Mouse (Mus musculus) intestine, embryonic 15.5 days (tissue): ENCODE data around the gene Tpo. TPM values are rescaled to one million over a fixed set of nuclear protein-coding genes. Genes with fewer than 3 reads are reported as not detected.

Experiments used
- ATAC-seq: fragments of 200-750 bp; cut with Nextera tagmentation; 2 replicates; pipeline ENCODE4 v1.8.0; 2017; ENCODE audit warnings: moderate TSS enrichment, moderate library complexity
- H3K27ac ChIP-seq: fragments of 300-500 bp; sonication (generic); 2 replicates; pipeline ENCODE4 v1.5.1; 2015; ENCODE audit warnings: mild to moderate bottlenecking, inconsistent platforms
- H3K27me3 ChIP-seq: fragments of 300-500 bp; sonication (generic); replicated peaks from 2 replicates; pipeline ENCODE4 v1.6.1; 2015; ENCODE audit warnings: inconsistent platforms
- H3K36me3 ChIP-seq: fragments of 300-500 bp; sonication (generic); 2 replicates; pipeline ENCODE4 v1.6.1; 2015; ENCODE audit warnings: inconsistent platforms
- H3K4me1 ChIP-seq: fragments of 300-500 bp; sonication (generic); replicated peaks from 2 replicates; pipeline ENCODE4 v1.6.1; 2015; ENCODE audit warnings: inconsistent platforms
- H3K4me2 ChIP-seq: fragments of 300-500 bp; sonication (generic); replicated peaks from 2 replicates; pipeline ENCODE4 v1.6.1; 2015; ENCODE audit warnings: mild to moderate bottlenecking, inconsistent platforms
- H3K4me3 ChIP-seq: fragments of 300-500 bp; sonication (generic); replicated peaks from 2 replicates; pipeline ENCODE4 v1.5.1; 2015; ENCODE audit warnings: inconsistent platforms
- H3K9ac ChIP-seq: fragments of 300-500 bp; sonication (generic); 2 replicates; pipeline ENCODE4 v1.6.1; 2015; ENCODE audit warnings: inconsistent platforms
- H3K9me3 ChIP-seq: fragments of 300-500 bp; sonication (generic); 2 replicates; pipeline ENCODE4 v1.6.1; 2016; ENCODE audit warnings: inconsistent platforms
- WGBS: fragments of 180-500 bp; shearing (Covaris S2); methylation state at CpG from one replicate; pipeline ENCODE4 v1.1.7; 2015; 5-methylcytosine and 5-hydroxymethylcytosine counted together
- polyA plus RNA-seq: library from polyadenylated mRNA; unstranded; fragments of >200 nt; fragmentation: Nextera tagmentation; extraction: Ambion mirVana; gene quantifications from 2 replicates; pipeline ENCODE4 v1.2.1, GENCODE M21; 2015

Gene Tpo
- 0.04 TPM in 1 of 2 replicates, not detected in the other for polyA plus RNA-seq

DNA sequence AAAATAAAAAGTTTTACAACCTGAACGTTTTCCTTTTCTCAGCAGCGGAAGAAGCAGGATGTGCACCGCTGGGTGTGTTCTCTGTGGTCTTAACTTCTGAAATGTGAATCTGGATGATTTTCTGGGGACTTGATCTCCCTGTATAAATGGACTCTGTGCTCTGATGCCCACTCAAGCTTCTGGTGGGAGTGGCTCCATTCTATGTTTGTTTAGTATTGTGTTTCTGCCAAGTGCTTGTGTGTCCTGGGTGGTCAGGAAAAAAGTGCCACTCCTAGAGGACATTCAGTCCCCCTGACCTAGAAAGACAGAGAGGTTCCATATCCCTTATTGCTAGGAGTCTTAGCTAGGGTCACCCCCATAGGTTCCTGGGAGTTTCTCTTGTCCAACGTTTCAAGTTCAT is at the start of gene Tpo:
Gene Tpo, minus strand, starts transcription at position 101 of the 400 bp plus-strand sequence.
- Histone ChIP-seq H3K4me1 (no peaks in the 10 kb centered on the region), H3K9me3 (no peaks in the 10 kb centered on the region), H3K4me2 (no peak within 1 kb of the TSS), H3K27me3 (no peaks in the 10 kb centered on the region), H3K27ac (no peak within 1 kb of the TSS), H3K9ac (no peak within 1 kb of the TSS), H3K4me3 (no peak within 1 kb of the TSS), H3K36me3 (no peaks in the 10 kb centered on the region)
- ATAC-seq, result no peak
- WGBS, result 86% methylated on average over 4 of the region's 4 CpGs

DNA sequence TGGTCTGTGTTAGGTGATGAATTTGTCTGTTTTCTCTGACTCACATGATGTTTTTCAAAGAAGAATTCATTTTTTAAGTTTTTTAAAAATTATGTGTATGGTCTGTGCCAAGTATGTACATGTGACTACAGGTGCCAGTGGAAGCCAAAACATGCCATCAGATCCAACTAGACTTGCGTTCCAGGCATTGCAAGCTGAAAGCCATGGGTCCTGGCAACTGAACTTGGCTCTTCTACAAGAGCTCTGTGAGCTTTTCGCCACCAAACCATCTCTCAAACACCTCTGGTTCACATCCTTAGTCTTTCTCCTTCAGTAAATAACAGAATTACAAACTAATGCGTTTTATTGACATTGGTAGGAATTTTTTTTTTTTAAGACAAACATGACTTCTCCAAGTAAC is 49.3 kb upstream of the Tpo start:
- no peaks in the 10 kb centered on the region for H3K4me1 ChIP-seq
- no peak for ATAC-seq

DNA sequence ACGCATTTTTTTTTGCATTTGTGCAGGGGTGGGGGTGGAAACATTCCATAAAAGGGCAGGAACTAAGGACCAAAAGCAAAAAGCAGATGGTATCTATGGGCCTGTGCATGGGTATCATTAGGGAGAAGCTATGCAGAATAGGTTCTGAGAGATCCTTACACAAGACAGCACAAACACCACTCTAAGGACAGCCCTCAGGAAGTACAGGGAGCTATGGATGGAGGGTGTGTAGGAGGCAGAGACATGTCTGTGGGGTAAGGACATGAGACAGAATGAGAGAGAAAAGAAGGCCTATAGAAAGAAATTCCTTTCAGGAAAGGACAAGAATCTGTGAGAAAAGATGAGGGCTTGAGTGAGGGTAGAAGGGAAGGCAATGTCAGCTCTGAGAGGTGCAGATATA is 47.2 kb upstream of the Tpo start:
- 88% methylated on average over 1 of the region's 1 CpGs for WGBS
- Histone ChIP-seq H3K27me3 (no peaks in the 10 kb centered on the region), H3K4me2 (no peak overlapping the region), H3K4me3 (no peak overlapping the region), H3K9me3 (no peaks in the 10 kb centered on the region), H3K4me1 (no peaks in the 10 kb centered on the region), H3K9ac (no peak overlapping the region), H3K27ac (no peak overlapping the region), H3K36me3 (no peaks in the 10 kb centered on the region)
- ATAC-seq, result no peak

More for the DNA sequence above, 49.3 kb upstream of the Tpo start:
- 76% methylated on average over 3 of the region's 3 CpGs for WGBS
- Histone ChIP-seq H3K27me3 (no peaks in the 10 kb centered on the region), H3K4me3 (no peak overlapping the region), H3K4me2 (no peak overlapping the region), H3K9me3 (no peaks in the 10 kb centered on the region), H3K27ac (no peak overlapping the region), H3K36me3 (no peaks in the 10 kb centered on the region), H3K9ac (no peak overlapping the region)

DNA sequence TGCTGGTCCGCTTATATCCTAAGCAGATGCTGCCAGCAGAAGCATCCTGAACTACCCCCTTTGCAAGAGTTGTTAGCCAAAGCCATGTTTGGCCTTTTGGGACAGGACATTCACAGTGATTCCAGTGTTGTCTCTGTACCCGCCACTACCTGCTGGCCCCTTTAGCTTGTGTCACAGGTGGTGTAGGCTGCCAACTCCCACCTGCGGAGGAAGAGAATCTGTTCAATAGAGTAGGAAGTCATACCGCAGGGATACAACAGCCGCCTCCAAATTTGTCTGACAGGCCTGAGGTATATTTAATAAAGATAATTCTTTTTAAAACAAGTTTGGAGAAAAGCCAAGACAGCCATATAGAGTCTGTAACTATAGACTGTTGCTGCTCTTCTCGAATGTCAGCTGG is 45.5 kb upstream of the Tpo start:
- Histone ChIP-seq H3K27me3 (no peaks in the 10 kb centered on the region), H3K27ac (no peak overlapping the region), H3K9me3 (no peaks in the 10 kb centered on the region), H3K4me2 (no peak overlapping the region), H3K36me3 (no peaks in the 10 kb centered on the region), H3K4me1 (no peaks in the 10 kb centered on the region), H3K4me3 (no peak overlapping the region), H3K9ac (no peak overlapping the region)
- no peak for ATAC-seq
- 77% methylated on average over 6 of the region's 6 CpGs for WGBS

DNA sequence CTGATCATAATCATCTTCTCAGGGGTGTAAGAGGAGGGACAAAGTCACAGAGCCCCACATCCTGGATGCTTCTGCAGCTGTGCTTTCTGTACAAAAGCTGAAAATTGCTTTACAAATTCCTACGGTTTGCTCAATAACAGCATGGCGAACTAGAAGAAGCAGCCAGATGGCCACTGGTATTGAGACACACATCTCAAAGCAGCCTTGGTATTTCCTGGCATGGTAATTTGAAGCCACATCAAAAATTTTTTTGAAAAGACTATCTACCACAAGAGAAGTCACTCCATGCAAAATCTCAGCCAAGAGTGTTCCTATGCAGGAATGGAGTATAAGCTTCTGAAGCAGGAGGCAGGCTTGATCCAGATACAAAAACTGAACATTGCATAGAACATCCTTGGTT is 45.1 kb upstream of the Tpo start:
- Histone ChIP-seq H3K27ac (no peak overlapping the region), H3K9ac (no peak overlapping the region), H3K4me2 (no peak overlapping the region), H3K36me3 (no peaks in the 10 kb centered on the region), H3K4me1 (no peaks in the 10 kb centered on the region), H3K4me3 (no peak overlapping the region), H3K27me3 (no peaks in the 10 kb centered on the region), H3K9me3 (no peaks in the 10 kb centered on the region)
- WGBS, result 85% methylated on average over 2 of the region's 2 CpGs
- ATAC-seq, result no peak

DNA sequence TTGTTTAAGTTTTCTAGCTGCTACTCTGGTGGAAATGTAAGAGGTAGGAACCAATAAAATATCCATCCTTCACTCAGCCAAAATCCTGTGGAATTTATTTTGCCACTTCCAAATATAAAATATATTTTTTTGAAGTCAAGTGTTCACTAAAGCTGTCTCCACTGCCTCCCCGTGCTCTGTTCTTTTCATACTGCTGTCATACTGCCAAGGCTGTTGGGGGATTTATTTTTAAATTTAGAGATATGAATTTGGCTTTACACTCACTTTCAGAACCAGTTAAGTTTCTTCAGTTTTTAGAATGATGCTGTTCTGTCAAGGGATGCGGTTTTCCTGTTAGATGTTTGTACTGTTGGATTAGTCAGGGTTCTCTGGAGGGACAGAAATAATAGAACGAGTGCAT is 36.1 kb upstream of the Tpo start:
- H3K36me3 ChIP-seq, result no peaks in the 10 kb centered on the region
- ATAC-seq, result no peak
- no peak overlapping the region for H3K9ac ChIP-seq
- no peaks in the 10 kb centered on the region for H3K9me3 ChIP-seq
- H3K27ac ChIP-seq, result no peak overlapping the region
- H3K4me3 ChIP-seq, result no peak overlapping the region
- 58% methylated on average over 3 of the region's 3 CpGs for WGBS
- H3K4me2 ChIP-seq, result no peak overlapping the region
- H3K4me1 ChIP-seq, result no peaks in the 10 kb centered on the region
- no peaks in the 10 kb centered on the region for H3K27me3 ChIP-seq

DNA sequence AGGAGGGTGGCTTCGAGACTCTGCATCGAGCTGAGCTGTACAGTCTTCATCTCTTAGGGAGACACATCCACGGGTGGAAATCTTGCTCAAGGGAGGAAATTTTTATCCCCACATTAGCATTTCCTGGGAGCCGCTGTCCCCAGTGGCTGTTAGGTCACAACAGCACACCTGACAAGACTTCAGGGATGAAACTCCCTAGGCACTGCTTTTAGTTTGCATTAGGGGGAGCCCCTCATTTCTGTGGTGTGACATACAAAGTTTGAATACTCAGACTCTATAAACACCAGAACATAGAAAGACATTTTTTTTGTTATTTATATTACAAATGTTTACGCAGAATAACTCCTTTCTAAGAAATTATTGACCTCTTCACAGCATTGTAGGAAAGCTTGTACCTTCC is 32.1 kb upstream of the Tpo start:
- no peaks in the 10 kb centered on the region for H3K9me3 ChIP-seq
- no peak overlapping the region for H3K27ac ChIP-seq
- H3K4me1 ChIP-seq, result 0 out of 2 replicates have a peak, but pooled peaks cover 4% of the 10 kb centered on the region
- H3K9ac ChIP-seq, result no peak overlapping the region
- 73% methylated on average over 5 of the region's 5 CpGs for WGBS
- H3K27me3 ChIP-seq, result no peaks in the 10 kb centered on the region
- no peaks in the 10 kb centered on the region for H3K36me3 ChIP-seq
- no peak overlapping the region for H3K4me3 ChIP-seq
- ATAC-seq, result no peak
- H3K4me2 ChIP-seq, result no peak overlapping the region

DNA sequence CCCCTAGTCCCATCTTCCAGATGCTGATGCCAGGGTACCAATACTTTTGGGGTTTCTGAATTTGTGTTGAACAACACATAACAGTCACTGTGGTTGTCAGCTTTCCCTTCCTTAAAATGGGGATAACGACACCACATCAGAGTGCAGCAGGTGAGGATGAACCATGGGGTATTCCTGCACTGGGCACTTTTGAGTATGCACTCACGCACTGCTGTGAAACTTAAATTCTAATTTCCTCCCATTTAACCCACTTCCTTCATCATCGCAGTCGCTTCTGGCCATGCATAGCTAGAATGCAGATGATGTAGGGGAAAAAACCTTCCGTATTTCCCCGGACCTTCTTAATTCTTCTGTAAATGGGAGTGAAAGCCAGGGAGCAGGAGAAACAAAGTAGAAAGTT is 31.6 kb upstream of the Tpo start:
- H3K4me3 ChIP-seq, result no peak overlapping the region
- no peaks in the 10 kb centered on the region for H3K9me3 ChIP-seq
- no peak overlapping the region for H3K27ac ChIP-seq
- H3K9ac ChIP-seq, result no peak overlapping the region
- no peaks in the 10 kb centered on the region for H3K36me3 ChIP-seq
- ATAC-seq, result no peak
- H3K27me3 ChIP-seq, result no peaks in the 10 kb centered on the region
- H3K4me1 ChIP-seq, result 0 out of 2 replicates have a peak, but pooled peaks cover 4% of the 10 kb centered on the region
- no peak overlapping the region for H3K4me2 ChIP-seq
- 90% methylated on average over 6 of the region's 6 CpGs for WGBS

DNA sequence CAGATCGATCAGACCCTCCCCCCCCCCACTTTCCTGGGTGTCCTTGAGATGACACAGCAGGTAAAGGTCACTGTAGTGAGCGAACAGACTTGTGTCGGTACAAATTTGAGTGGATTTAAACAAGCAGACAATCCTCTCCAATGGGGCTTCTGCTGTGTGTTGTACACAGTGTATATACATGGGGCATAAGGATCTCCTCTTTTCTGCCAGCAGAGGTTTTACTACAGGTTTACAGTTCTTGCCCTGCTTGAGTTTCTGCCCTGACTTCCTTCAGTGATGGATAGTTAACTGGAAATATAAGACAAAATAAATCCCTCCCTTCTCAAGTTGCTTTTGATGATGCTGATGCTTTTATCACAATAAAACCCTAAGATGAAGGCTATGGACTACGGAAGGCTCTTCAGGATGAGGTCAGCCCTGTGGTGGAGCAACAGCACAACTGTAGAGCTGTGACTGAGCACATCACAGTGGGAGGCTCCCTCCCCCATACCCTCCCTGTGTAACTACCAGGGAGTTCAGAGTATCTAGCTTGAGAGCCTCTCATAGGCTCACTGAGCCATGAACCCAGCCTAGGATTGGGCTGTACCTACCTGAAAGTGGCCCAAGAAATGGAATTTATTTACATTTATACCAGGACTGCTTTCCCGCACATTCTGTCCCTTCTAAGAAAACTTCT is 29.4 kb upstream of the Tpo start:
- H3K27ac ChIP-seq, result no peak overlapping the region
- 0 out of 2 replicates have a peak, but pooled peaks cover 4% of the 10 kb centered on the region for H3K4me1 ChIP-seq
- no peaks in the 10 kb centered on the region for H3K9me3 ChIP-seq
- H3K4me2 ChIP-seq, result no peak overlapping the region
- H3K27me3 ChIP-seq, result no peaks in the 10 kb centered on the region
- no peak overlapping the region for H3K4me3 ChIP-seq
- no peak overlapping the region for H3K9ac ChIP-seq
- 79% methylated on average over 5 of the region's 5 CpGs for WGBS
- no peak for ATAC-seq
- H3K36me3 ChIP-seq, result no peaks in the 10 kb centered on the region

DNA sequence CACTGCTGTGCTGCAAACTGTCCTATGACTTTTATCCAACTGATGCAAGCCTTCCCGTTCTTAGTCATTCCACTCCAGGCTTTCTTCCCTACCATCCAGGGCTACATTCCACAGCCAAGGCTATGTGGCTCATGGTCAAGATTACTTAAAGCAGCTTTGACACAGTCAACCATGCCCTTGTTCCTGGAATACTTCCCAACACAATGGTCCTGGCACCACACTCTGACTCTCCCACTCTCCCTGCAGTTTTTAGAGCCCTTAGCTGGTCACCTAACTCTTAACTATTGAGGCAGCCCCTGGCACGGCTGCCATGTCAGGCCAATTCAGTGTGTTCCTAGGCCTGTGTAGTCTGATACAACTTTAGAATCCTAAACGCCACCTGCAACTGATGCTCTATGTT is 28.1 kb upstream of the Tpo start:
- H3K4me2 ChIP-seq, result no peak overlapping the region
- H3K9me3 ChIP-seq, result no peaks in the 10 kb centered on the region
- ATAC-seq, result no peak
- H3K9ac ChIP-seq, result no peak overlapping the region
- no peaks in the 10 kb centered on the region for H3K27me3 ChIP-seq
- 0 out of 2 replicates have a peak, but pooled peaks cover 4% of the 10 kb centered on the region for H3K4me1 ChIP-seq
- H3K36me3 ChIP-seq, result no peaks in the 10 kb centered on the region
- 79% methylated on average over 3 of the region's 3 CpGs for WGBS
- no peak overlapping the region for H3K4me3 ChIP-seq
- no peak overlapping the region for H3K27ac ChIP-seq

DNA sequence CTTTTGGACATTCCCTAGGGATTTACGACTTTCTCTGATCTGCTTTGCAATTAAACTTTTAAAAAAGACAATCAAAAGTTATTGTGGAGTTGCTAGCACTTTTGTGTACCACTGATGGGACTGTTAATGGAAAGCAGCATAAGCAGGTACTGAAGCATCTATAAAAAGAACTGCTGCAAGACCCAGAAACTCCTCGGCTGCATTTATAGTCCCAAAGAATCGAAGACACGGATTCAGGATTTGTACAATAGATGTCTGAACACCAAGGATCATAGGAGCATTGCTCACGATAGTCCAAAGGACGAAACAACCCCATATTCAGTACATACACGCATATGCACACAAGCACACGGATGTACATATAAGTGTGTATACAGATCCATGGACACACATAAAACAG is 27.4 kb upstream of the Tpo start:
- 85% methylated on average over 8 of the region's 8 CpGs for WGBS
- no peak overlapping the region for H3K4me3 ChIP-seq
- H3K9ac ChIP-seq, result no peak overlapping the region
- no peak overlapping the region for H3K27ac ChIP-seq
- no peaks in the 10 kb centered on the region for H3K27me3 ChIP-seq
- H3K4me1 ChIP-seq, result 0 out of 2 replicates have a peak, but pooled peaks cover 4% of the 10 kb centered on the region
- no peaks in the 10 kb centered on the region for H3K9me3 ChIP-seq
- H3K4me2 ChIP-seq, result no peak overlapping the region
- no peak for ATAC-seq
- H3K36me3 ChIP-seq, result no peaks in the 10 kb centered on the region

DNA sequence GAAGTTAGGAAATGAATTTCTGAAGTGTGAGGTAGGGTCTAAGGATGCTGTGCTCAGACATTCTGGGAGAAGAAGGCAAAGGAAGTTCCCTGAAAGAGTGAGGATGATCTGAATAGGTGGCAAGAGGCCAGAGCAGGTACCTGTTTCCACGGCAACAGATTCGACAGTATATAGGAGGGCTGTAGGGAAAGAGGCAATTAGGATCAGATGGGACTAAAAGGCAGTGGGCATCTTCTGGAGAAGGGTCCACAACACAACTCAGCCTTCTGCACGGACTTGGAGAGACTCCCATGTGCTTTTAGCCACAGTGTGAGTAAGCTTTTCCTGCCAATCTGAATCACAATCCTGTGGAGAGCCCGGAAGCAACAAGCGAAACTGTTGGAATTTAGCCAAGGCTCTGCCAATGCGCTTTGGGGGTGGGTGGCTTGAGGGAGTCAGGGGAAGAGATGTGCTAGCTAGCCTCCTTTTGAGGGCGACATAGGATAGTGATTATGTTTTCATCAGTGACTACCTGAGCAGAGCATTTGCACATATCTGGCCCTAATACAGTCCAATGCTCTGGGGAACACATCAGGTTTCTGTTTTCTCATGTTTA is 21.8 kb upstream of the Tpo start:
- Histone ChIP-seq H3K9me3 (no peaks in the 10 kb centered on the region), H3K4me2 (no peak overlapping the region), H3K27ac (no peak overlapping the region), H3K4me3 (no peak overlapping the region), H3K4me1 (no peaks in the 10 kb centered on the region), H3K27me3 (no peaks in the 10 kb centered on the region), H3K9ac (no peak overlapping the region), H3K36me3 (no peaks in the 10 kb centered on the region)
- no peak for ATAC-seq
- WGBS, result 64% methylated on average over 7 of the region's 7 CpGs

DNA sequence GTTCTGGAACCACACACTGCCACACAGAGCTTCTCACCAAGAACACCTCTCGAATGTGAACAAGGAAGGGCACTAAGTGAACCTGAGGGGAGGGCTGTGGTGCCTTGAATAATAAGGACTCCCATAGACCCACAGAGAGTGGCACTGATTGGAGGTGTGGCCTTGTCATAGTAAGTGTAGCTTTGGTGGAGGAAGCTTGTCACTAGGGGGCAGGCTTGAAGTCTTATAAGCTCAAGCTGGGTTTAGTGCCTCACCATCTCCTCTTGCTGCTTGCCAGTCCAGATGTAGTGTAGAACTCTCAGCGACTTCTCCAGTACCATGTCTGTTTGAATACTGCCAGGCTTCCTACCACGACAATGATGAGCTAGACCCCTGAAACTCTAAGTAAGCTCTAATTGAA is 9.7 kb upstream of the Tpo start:
- no peaks in the 10 kb centered on the region for H3K36me3 ChIP-seq
- no peak overlapping the region for H3K4me2 ChIP-seq
- no peaks in the 10 kb centered on the region for H3K9me3 ChIP-seq
- no peak overlapping the region for H3K27ac ChIP-seq
- H3K4me3 ChIP-seq, result no peak overlapping the region
- no peaks in the 10 kb centered on the region for H3K4me1 ChIP-seq
- WGBS, result 63% methylated on average over 3 of the region's 3 CpGs
- no peak overlapping the region for H3K9ac ChIP-seq
- H3K27me3 ChIP-seq, result no peaks in the 10 kb centered on the region
- ATAC-seq, result no peak
